Mouse (Mus musculus): Measurements from ENCODE around the gene Psenen. TPM values are rescaled to one million over a fixed set of nuclear protein-coding genes. Genes with fewer than 3 reads are reported as not detected.
A peak's percentile ranks its signal among the peaks of the same experiment; 100 is the strongest.

Gene Psenen
- polyA plus RNA-seq, 1 experiment from 2014 or later: 131 TPM

- Histone ChIP-seq H3K36me3 (peaks cover 26% of the 10 kb centered on the region), H3K27ac (replicated peaks) (no peak overlapping the region), H3K9me3 (no peaks in the 10 kb centered on the region), H3K9ac (replicated peaks) (no peak overlapping the region), H3K4me2 (replicated peaks) (no peak overlapping the region), H3K4me1 (peaks cover 21% of the 10 kb centered on the region), H3K27me3 (no peaks in the 10 kb centered on the region), H3K4me3 (no peak overlapping the region)
- no peak for ATAC-seq (replicated peaks)
- 95% methylated on average over 2 of the region's 2 CpGs for WGBS
Observed at GRCm38 (mm10) chr7:30549880-30550279, 13.5 kb downstream of the Psenen start.

GRCm38 (mm10) chr7:30544327-30544726 lies 19.1 kb downstream of the Psenen start:
- Histone ChIP-seq H3K27ac (replicated peaks) (no peak overlapping the region), H3K4me3 (no peak overlapping the region), H3K9me3 (no peaks in the 10 kb centered on the region), H3K4me2 (replicated peaks) (no peak overlapping the region), H3K9ac (replicated peaks) (no peak overlapping the region), H3K36me3 (peaks cover 36% of the 10 kb centered on the region), H3K4me1 (no peaks in the 10 kb centered on the region), H3K27me3 (no peaks in the 10 kb centered on the region)
- WGBS: 94% methylated on average over 2 of the region's 2 CpGs
- ATAC-seq (replicated peaks): no peak

- Histone ChIP-seq H3K4me1 (peaks cover 5% of the 10 kb centered on the region), H3K4me2 (replicated peaks) (no peak overlapping the region), H3K36me3 (peaks cover 15% of the 10 kb centered on the region), H3K27ac (replicated peaks) (no peak overlapping the region), H3K9me3 (no peaks in the 10 kb centered on the region), H3K4me3 (no peak overlapping the region), H3K9ac (replicated peaks) (no peak overlapping the region), H3K27me3 (no peaks in the 10 kb centered on the region)
- 90% methylated on average over 7 of the region's 7 CpGs for WGBS
- no peak for ATAC-seq (replicated peaks)
Observed at GRCm38 (mm10) chr7:30540572-30540971, 22.9 kb downstream of the Psenen start.

- H3K9me3 ChIP-seq: no peaks in the 10 kb centered on the region
- peak within 1 kb of the TSS; percentile 94 for H3K9ac ChIP-seq (replicated peaks)
- peak; percentile 87 for ATAC-seq (replicated peaks)
- no peaks in the 10 kb centered on the region for H3K27me3 ChIP-seq
- H3K4me2 ChIP-seq (replicated peaks): peak within 1 kb of the TSS; percentile 78
- H3K4me3 ChIP-seq: peak within 1 kb of the TSS; percentile 91
- H3K36me3 ChIP-seq: peaks cover 29% of the 10 kb centered on the region
- WGBS: under 1% methylated on average over 62 of the region's 84 CpGs
- peaks cover 38% of the 10 kb centered on the region for H3K4me1 ChIP-seq
- peak within 1 kb of the TSS; percentile 98 for H3K27ac ChIP-seq (replicated peaks)
Observed at GRCm38 (mm10) chr7:30534633-30535577, 28.5 kb downstream of the Psenen start, which contains the start of gene Arhgap33. TSS of gene Arhgap33 (minus strand) at chr7:30535060.

- Histone ChIP-seq H3K4me1 (peaks cover 38% of the 10 kb centered on the region), H3K4me3 (peak overlapping the region; percentile 91), H3K9ac (replicated peaks) (peak overlapping the region; percentile 94), H3K9me3 (no peaks in the 10 kb centered on the region), H3K27me3 (no peaks in the 10 kb centered on the region), H3K36me3 (peaks cover 33% of the 10 kb centered on the region), H3K4me2 (replicated peaks) (peak overlapping the region; percentile 78), H3K27ac (replicated peaks) (peak overlapping the region; percentile 98)
- WGBS: 2% methylated on average over 26 of the region's 26 CpGs
- ATAC-seq (replicated peaks): peak; percentile 48
Observed at GRCm38 (mm10) chr7:30533941-30534632, 29.3 kb downstream of the Psenen start.

- peaks cover 45% of the 10 kb centered on the region for H3K36me3 ChIP-seq
- H3K4me2 ChIP-seq (replicated peaks): peak overlapping the region; percentile 78
- no peaks in the 10 kb centered on the region for H3K27me3 ChIP-seq
- H3K27ac ChIP-seq (replicated peaks): no peak overlapping the region
- H3K9me3 ChIP-seq: no peaks in the 10 kb centered on the region
- peak overlapping the region; percentile 91 for H3K4me3 ChIP-seq
- ATAC-seq (replicated peaks): no peak
- peak overlapping the region; percentile 94 for H3K9ac ChIP-seq (replicated peaks)
- peaks cover 38% of the 10 kb centered on the region for H3K4me1 ChIP-seq
- 8% methylated on average over 8 of the region's 8 CpGs for WGBS
Observed at GRCm38 (mm10) chr7:30532931-30533330, 30.5 kb downstream of the Psenen start.

GRCm38 (mm10) chr7:30531291-30531815 lies 32.1 kb downstream of the Psenen start:
- Histone ChIP-seq H3K4me3 (no peak overlapping the region), H3K4me1 (peaks cover 44% of the 10 kb centered on the region), H3K27me3 (no peaks in the 10 kb centered on the region), H3K36me3 (peaks cover 60% of the 10 kb centered on the region), H3K27ac (replicated peaks) (no peak overlapping the region), H3K9ac (replicated peaks) (peak overlapping the region; percentile 94; the same call in 1 of the 2 replicates), H3K4me2 (replicated peaks) (peak overlapping the region; percentile 78), H3K9me3 (no peaks in the 10 kb centered on the region)
- 84% methylated on average over 9 of the region's 9 CpGs for WGBS
- ATAC-seq (replicated peaks): no peak

GRCm38 (mm10) chr7:30526981-30527380 lies 36.4 kb downstream of the Psenen start:
- peaks cover 18% of the 10 kb centered on the region for H3K4me1 ChIP-seq
- H3K27me3 ChIP-seq: no peaks in the 10 kb centered on the region
- no peak overlapping the region for H3K9ac ChIP-seq (replicated peaks)
- no peak overlapping the region for H3K4me3 ChIP-seq
- no peak for ATAC-seq (replicated peaks)
- H3K4me2 ChIP-seq (replicated peaks): no peak overlapping the region
- no peaks in the 10 kb centered on the region for H3K9me3 ChIP-seq
- H3K27ac ChIP-seq (replicated peaks): no peak overlapping the region
- peaks cover 89% of the 10 kb centered on the region for H3K36me3 ChIP-seq
- 82% methylated on average over 14 of the region's 14 CpGs for WGBS

GRCm38 (mm10) chr7:30526399-30526798 lies 37.0 kb downstream of the Psenen start:
- Histone ChIP-seq H3K9ac (replicated peaks) (0 out of 2 replicates have a peak overlapping the region, but pooled peaks have one; percentile 15), H3K9me3 (no peaks in the 10 kb centered on the region), H3K27me3 (no peaks in the 10 kb centered on the region), H3K4me1 (peaks cover 12% of the 10 kb centered on the region), H3K4me3 (no peak overlapping the region), H3K27ac (replicated peaks) (no peak overlapping the region), H3K4me2 (replicated peaks) (no peak overlapping the region), H3K36me3 (peaks cover 83% of the 10 kb centered on the region)
- 28% methylated on average over 17 of the region's 17 CpGs for WGBS
- ATAC-seq (replicated peaks): no peak

GRCm38 (mm10) chr7:30525954-30526353 lies 37.5 kb downstream of the Psenen start:
- H3K4me3 ChIP-seq: no peak overlapping the region
- no peak overlapping the region for H3K27ac ChIP-seq (replicated peaks)
- 0 out of 2 replicates have a peak overlapping the region, but pooled peaks have one; percentile 15 for H3K9ac ChIP-seq (replicated peaks)
- ATAC-seq (replicated peaks): no peak
- 0 out of 2 replicates have a peak, but pooled peaks cover 11% of the 10 kb centered on the region for H3K4me1 ChIP-seq
- no peaks in the 10 kb centered on the region for H3K27me3 ChIP-seq
- H3K9me3 ChIP-seq: no peaks in the 10 kb centered on the region
- 41% methylated on average over 10 of the region's 10 CpGs for WGBS
- peaks cover 80% of the 10 kb centered on the region for H3K36me3 ChIP-seq
- H3K4me2 ChIP-seq (replicated peaks): no peak overlapping the region

- H3K9ac ChIP-seq (replicated peaks): no peak overlapping the region
- no peak overlapping the region for H3K4me2 ChIP-seq (replicated peaks)
- H3K9me3 ChIP-seq: no peaks in the 10 kb centered on the region
- 86% methylated on average over 6 of the region's 6 CpGs for WGBS
- ATAC-seq (replicated peaks): no peak
- no peak overlapping the region for H3K4me3 ChIP-seq
- H3K36me3 ChIP-seq: peaks cover 65% of the 10 kb centered on the region
- H3K27me3 ChIP-seq: no peaks in the 10 kb centered on the region
- peaks cover 18% of the 10 kb centered on the region; the same call in 1 of the 2 replicates for H3K4me1 ChIP-seq
- no peak overlapping the region for H3K27ac ChIP-seq (replicated peaks)
Observed at GRCm38 (mm10) chr7:30524487-30524886, 38.9 kb downstream of the Psenen start.

- ATAC-seq (replicated peaks): no peak
- WGBS: 86% methylated on average over 10 of the region's 10 CpGs
- H3K36me3 ChIP-seq: peaks cover 49% of the 10 kb centered on the region
- H3K9me3 ChIP-seq: no peaks in the 10 kb centered on the region
- H3K4me3 ChIP-seq: no peak overlapping the region
- H3K27ac ChIP-seq (replicated peaks): no peak overlapping the region
- H3K9ac ChIP-seq (replicated peaks): no peak overlapping the region
- peaks cover 18% of the 10 kb centered on the region; the same call in 1 of the 2 replicates for H3K4me1 ChIP-seq
- no peak overlapping the region for H3K4me2 ChIP-seq (replicated peaks)
- H3K27me3 ChIP-seq: no peaks in the 10 kb centered on the region
Observed at GRCm38 (mm10) chr7:30522871-30523270, 40.6 kb downstream of the Psenen start.
